Mouse (Mus musculus) mouse embryonic stem cell (cell line): ENCODE data around the gene Anapc16.

Source experiments
- in situ Hi-C, 2 experiments: fragments of 300-500 bp; cut with MboI; formaldehyde crosslinking; loops; 1 replicate in 1 of 2; 3 replicates in 1 of 2; pipeline ENCODE4 v1.14.3; 2019 to 2020; ENCODE audit warnings: low sequenced_read_pairs in 2 of 2, low pct_unique_long_range_greater_than_20kb in 1 of 2, mixed read lengths in 1 of 2; ENCODE audit not compliant: unreplicated experiment in 1 of 2

Gene Anapc16

DNA sequence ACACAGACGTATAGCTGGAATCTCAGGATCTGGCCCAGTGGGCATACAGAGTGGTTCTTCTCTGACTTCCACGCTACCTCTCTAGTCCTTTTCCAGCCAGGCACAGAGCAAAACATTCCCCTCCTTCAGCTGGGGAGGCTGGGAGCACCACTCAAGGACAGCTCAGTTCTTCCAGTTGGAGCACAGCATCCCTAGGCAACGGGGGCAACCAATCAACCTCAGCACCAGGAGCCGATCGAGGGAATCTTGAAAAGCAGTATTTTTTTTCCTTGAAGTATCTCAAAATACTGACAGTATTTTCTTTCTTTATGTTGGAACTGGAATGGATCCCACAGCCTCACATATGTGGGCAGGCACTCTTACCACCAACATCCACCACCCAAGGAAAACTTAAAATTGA lies 46.3 kb downstream of the Anapc16 start:
- in situ Hi-C loops = no loop called here

DNA sequence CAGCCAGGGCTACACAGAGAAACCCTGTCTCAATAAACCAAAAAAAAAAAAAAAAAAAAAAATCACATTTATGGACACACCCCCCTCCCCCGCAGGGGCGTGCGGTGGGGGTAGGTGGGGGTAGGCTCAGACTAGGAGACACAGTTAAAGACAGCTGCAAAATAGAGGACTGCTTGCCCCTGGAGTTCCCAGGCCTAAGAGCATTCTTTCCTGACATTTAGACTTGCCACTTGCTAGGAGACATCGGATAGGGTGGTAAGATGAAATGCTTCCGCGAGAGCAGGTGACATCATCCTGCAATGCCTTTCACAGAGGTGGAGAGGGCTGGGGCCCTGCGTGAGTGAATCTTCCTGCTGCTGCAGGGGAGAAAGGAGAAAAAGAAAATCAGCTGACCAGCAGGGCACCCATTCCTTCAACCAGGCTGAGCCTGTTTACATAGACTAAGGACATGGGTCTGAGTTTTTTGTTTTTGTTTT lies 49.3 kb downstream of the Anapc16 start:
- in situ Hi-C loops = no loop called here

DNA sequence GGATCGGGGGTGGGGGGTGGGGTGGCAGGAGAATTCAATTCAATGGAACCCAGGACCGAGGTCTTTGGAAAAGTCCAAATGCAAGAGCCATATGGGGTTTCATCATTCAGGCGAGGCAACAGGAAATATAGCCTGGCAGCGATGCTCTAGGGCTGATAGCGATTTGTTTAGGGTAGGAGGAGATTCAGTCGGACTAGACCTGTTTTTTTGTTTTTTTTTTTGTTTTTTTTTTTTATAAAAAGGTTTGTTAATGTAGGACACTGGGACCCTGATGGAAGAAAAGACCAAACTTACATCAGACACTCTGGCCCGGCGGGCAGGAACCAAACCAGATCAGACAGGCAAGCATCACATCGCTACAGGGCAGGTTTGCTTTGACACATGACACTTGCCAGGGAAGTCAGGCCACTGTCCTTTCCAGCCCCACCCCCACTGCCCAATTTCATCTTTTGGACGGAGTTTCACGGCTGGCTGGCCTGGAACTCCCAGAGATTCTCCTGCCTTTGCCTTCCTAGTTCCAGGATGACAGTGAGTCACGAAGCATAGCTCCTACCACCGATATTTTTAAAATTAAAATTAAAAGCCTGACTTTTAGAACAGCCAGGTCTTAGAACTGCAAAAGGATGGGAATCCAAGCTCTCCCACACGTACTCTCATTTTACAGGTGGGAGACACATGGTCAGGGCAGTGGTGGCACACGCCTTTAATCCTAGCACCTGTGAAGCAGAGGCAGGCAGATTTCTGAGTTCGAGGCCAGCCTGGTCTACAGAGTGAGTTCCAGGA lies 50.0 kb downstream of the Anapc16 start:
- in situ Hi-C loops = no loop called here

DNA sequence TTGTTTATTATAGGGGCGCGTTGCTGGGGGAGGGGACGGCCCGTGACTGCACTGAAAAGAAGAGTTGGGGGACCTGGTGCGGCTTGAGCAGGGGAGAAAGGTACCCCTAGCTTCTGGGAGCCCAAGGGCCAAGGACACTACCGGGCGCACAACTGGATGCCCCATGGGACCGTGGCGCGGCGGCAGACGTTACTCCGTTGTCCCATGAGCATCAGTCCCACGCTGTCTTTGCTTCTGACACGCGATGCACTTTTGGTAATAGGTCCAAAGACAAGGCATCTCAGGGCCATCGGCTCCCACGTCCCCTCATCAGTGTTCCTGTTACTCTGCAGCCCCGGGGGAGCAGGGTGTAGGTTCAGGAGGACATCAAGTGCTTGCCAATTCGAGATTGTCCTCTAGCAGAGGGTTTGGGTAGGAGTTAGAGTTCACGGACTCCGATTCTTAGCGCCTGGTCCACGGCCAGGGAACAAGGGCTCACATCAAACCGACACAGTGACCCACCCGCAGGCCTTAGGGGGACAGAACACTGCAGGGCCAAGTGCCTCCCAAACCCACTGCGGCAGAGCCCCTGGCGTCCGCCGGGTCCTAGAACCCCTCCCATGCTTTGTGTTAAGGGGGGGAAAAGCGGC lies 50.7 kb downstream of the Anapc16 start:
- in situ Hi-C loops = no loop called here

DNA sequence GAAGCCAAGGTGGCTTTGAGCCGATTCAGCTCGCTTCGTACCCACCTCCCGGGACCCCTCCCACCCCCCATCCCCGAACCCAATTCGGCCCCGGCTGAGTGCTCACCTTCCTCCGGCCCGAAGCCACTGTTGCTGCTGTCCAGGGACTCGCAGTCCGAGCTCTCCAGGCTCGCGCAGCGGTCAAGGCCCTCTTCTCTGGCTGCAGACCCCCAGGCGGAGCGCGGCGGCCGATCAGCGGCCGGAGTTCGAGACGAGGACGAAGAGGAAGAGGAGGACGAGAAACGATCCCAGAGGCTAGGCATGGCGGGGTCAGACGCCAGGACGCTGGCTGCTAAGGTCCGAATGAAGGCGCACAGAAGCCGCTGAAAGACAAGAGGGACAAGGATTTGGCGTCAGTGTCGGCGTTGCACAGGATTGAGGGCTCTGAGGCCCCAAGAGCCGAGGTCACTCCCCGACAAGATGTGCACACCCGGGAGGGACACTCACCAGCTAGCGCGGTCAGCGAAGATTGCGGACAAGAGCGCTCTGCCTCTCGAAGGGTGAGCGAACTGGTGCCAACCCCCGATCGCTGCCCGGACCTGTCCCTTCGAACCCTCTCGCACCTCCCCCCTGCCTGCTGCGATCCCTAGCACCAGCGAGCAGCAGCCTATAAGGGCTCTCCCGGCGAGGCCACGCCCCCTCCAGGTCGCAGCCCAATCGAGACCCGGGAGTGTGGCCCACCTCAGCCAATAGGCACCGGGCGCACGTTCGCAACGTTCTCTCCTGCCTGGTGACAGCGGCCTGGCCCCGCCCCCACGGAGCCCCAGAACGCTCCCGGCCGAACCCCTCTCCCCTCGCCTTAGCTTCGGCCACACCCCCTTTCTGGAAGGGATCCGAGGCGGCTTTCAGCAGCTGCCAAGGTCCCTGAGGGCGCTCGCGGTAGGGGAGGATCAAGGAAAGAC lies 51.5 kb downstream of the Anapc16 start, which contains the start of gene Ddit4:
Ddit4 (minus strand) TSS at position 624 of the 941 bp plus-strand sequence.
- in situ Hi-C loops = no loop called here

DNA sequence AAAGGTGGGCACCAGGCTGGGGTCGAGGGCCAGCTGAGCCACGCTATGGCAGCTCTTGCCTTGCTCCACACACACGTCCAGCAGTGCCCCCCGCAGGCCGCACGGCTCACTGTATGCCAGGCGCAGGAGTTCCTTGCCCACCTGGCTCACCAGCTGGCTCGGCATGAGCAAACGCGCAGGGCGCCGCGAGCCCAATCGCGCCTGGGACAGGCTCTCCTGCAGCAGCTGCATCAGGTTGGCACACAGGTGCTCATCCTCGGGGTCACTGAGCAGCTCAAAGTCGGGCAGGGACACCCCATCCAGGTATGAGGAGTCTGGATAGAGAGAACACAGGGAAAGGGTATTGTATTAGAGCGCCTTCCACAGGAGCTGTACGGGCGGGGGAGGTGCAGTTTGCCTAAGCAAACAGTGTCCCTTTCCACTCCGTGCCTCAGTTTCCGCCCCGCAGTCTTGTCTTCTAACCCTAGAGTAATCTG lies 52.2 kb downstream of the Anapc16 start:
- in situ Hi-C loops = no loop called here

DNA sequence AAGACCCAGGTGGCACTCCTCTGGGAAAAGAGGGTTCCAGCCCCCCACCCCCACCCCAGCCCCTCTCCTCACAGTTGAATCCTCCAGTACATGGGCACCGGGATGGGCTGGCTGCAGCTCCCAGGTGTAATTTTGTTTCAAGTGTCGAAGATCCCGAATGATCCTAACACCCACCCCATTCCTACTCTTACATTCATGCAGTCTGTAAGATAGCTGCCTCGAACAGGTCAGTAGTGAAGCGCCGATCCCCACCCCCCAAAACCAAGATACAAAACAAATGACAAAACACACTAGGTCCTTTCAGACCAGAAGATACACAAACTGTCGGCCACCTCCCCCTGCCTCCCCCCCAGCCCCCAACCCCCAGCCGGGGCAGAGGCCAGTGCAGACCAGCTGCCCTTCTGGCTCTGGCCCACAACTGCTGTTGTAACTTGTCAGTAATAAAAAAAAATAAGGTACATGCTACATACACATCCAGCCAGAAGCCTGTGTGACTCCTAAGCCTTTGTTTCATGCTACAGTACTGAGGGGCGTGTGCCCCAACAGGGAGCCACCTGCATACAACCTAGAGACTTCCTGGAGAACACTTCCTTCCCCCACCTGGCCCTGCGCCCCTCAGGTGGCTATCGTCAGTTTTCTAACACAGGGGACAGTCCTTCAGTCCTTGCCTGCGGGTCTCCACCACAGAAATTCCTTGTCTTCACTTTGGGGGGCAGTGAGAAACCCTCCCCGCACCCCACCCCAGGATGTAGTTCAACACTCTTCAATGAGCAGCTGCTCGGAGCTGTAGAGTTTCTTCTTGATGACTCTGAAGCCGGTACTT lies 52.9 kb downstream of the Anapc16 start:
- in situ Hi-C loops = loop anchor here in 1 of 2 experiments (25.0 kb wide), 1 partner anchor 287 kb away; no protein-coding TSS in a partner anchor

DNA sequence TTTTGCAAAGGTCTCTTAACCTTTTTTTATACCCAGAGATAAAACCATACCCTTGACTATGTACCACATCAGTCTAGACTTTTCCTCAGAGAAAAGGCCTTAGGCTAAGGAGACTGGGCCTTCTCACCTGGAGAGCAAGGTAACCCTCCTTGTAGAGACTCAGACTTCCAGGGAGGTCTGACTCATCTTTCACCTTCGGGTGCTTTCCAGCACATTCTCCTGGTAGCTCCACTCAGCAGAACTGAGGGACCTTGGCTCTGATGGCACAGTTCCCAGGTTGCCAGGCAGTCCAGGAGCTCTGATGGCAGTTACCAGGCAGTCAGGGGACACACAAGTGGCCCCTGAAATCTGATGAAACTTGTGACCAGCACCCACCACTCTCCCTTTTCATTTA lies 53.7 kb downstream of the Anapc16 start:
- in situ Hi-C loops = loop anchor here in 1 of 2 experiments (25.0 kb wide), 1 partner anchor 288 kb away; no protein-coding TSS in a partner anchor

DNA sequence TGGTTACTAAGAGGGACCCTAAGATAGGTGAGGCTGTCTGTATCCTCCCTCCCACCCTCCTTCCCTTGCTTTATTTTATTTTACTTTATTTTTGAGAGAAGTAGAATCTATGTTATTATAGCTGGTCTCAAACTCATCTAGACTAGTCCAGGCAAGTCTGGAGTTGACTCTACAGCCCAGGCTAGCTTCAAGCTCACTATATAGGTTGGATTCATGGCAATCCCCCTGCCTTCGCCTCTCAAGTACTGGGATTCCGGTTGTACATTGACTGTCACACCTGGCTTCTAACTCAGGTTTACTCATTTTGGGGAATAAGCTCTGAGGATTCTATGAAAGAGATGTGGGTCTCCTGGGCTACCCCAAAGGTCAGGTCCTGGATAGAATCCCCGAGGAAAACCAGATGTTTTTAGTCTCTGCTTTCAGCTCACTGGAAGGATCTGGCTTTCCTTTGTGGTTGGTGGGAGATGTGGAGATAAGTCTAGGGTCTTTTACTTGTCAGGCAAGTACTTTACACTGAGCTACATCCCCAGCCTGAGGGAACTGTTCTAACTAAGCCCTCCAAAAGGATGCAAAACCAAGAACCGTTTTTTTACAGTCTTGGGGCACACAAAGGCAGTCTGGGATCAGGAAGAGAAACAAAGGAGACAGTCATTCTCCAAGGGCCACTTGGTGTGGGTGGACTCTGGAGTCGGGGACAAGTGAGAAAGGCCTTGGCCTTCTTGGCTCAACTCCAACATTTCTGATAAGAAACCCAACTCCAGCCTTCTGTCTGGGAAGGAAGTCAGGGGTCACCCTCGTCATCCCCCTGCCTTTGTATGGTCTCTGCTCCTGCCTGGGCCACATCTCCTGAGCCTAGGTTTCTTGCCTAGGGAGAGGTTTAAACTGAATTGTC lies 54.3 kb downstream of the Anapc16 start:
- in situ Hi-C loops = loop anchor here in 1 of 2 experiments (25.0 kb wide), 1 partner anchor 289 kb away; no protein-coding TSS in a partner anchor

DNA sequence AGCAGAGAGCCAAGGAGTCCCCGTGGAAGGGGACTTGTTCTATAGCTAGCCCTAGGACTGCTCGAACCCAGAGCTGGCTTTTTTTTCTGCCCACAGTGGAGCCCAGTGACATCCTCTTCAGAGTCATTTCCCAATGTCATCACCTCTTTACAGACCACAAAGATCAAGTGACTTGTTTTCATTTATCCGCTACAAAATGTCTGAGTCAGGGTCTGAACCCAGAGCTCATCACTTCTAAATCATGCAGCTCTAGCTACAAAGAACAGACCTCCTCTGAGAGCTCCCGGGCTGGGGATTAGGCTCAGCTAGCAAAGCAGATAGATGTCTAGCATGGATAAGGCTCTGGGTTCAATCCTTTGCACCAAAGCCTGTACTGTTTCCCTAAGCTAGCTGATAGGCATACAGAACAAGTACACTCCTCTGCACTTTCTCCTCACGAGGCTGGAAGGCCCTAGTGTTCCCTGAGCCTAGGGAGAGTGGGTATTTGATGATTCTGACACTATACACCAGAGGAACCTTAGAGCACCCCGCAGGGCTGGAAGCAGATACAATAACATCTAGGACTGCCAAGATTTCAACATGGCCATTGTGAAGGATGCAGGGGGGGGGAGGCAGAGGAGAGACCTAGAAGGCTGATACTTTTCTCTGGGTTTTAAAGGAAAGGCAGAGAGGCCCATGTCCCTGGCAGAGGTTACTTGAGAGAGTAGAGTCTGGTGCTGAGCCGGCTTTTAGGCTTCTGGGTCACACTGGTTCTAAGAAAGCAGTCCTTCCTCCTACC lies 55.5 kb downstream of the Anapc16 start:
- in situ Hi-C loops = loop anchor here in 1 of 2 experiments (25.0 kb wide), 1 partner anchor 290 kb away; no protein-coding TSS in a partner anchor

DNA sequence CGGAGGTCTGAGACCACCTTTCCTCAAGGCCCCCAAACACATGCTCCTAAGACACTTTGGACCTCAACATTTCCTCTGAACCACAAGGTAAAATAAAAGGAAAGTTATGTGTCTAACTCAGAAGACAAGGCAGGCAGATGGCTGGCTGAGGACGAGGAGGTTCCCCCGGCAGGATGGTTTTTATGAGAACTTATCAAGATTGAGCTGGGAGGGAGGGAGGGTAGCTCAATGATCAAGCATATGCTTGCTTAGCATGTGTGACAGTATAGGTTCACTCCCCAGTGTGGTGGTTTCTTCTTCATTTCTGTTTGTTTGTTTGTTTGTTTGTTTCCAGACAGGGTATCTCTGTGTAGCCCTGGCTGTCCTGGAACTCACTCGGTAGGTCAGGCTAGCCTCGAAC lies 56.6 kb downstream of the Anapc16 start:
- in situ Hi-C loops = loop anchor here in 1 of 2 experiments (25.0 kb wide), 1 partner anchor 291 kb away; no protein-coding TSS in a partner anchor

DNA sequence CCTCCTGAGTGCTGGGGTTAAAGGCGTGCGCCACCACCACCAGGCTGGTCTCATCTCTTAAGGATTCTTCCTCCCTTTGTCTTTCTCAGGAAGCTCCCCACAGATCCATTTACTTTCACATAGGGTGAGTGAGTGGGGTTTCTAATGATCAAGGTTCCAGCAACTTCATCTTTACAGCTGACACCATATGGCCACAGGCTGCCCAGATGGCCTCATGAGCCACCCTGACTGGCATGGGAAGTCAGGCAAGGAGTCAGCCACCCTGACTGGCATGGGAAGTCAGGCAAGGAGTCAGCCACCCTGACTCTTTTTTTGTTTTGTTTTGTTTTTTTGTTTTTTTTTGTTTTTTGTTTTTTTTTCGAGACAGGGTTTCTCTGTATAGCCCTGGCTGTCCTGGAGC lies 57.5 kb downstream of the Anapc16 start:
- in situ Hi-C loops = loop anchor here in 1 of 2 experiments (25.0 kb wide), 1 partner anchor 292 kb away; no protein-coding TSS in a partner anchor

DNA sequence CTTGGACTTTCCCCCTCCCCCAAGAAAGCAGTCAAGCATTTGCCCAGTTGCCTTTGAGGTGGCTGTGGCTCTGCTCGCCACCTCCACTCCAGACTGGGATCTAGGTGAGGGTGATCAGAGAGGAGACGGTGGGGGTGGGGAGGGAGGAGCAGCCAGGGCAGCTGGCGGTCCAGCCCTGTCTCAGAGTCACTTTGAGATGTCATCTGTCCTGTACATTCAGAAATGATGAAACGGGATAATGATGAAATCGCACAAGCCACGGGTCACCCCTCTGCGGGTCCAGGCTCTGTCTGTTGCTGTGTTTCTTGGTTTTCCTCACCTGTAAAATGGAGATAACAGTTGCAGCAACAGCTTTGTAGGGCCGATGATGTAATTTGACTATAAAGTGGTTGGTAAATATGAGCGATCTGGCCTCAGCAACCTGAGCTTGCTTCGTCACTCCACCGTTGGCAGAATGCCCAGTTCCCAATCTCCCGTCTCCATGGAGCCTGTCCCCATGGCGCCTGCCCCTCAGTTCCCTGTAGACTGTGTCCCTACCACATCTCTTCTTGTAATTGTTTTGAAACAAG lies 59.4 kb downstream of the Anapc16 start:
- in situ Hi-C loops = loop anchor here in 1 of 2 experiments (25.0 kb wide), 1 partner anchor 294 kb away; no protein-coding TSS in a partner anchor

DNA sequence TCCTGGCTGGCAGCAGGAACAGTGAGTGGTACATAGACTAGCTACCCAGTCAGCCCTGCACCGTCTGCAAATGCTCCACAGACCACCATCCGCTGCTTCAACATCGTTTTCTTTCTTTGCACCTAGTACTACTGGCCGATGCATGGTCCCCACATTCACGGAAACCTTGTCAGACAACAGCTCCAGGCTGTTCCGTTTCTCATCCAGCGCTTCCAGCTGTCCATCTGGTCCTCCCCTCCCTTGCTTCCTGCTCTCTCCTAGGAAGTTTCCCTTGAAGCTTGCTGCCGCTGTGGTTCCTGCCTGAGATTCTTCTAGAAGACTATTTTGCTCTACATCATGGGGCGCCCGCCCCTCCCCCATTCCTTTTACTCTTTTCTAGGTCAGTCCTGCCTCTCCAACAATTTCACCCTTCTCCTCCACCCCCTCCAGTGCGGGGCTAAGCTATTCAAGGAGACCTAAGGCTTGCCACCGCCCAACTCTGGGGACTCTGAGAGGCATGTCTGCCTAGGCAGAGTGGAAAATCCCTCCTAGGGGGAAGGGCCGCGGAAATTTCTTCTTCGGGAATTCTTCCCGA lies 60.0 kb downstream of the Anapc16 start:
- in situ Hi-C loops = loop anchor here in 1 of 2 experiments (25.0 kb wide), 1 partner anchor 294 kb away; no protein-coding TSS in a partner anchor

DNA sequence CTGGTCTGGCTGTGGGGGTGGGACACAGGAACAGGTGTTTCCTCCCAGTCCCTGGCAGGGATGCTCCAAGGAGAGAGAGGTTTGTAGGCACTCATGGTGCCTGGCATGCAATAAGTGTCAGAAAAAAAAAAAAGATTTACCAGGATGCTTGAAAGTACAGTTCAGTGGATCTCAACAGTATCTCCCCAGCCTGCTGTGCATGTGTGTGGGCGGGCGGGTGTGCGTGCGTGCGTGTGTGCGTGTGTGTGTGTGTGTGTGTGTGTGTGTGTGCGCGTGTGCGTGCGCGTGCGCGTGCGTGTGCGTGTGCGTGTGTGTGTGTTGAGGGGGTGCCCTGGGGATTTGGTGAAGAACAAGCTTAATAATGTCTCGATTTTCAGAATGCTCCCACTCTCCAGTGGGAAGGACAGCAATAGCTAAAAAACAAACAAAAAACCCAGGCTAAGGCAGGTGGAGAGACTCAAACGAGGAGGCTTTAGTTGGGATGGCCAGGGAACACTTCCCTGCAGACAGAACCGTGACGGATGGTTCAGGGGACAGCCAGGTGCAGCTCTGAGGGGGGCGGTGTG lies 60.6 kb downstream of the Anapc16 start:
- in situ Hi-C loops = loop anchor here in 1 of 2 experiments (25.0 kb wide), 1 partner anchor 295 kb away; no protein-coding TSS in a partner anchor
